Mouse (Mus musculus): ENCODE measurements around the gene Ggt1.
"Not testable (repeated sequence)": the region's sequence is repeated elsewhere in the genome, so short reads cannot be mapped to it uniquely, and the experiment has no call there.

The Ggt1 gene

DNA sequence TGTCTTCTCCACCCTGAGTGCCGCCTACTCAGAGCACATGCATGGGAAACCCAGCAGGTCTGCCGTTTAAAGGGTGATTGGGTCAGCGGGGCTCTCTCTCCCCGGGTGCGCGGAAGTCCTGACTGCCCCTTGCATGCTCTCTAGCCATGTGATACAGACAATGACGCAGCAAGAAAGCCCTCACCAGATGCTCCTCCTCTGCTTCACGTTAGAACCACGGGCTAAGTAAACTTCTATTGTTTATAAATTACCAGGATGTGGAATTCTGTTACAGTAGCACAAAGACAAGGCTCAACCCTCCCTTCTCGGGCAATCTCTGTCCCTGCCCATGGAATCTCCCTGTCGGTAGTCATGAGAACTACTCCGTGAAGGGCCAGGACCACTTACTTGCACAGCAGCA lies 10.2 kb upstream of the Ggt1 start:
- no peak for DNase-seq

DNA sequence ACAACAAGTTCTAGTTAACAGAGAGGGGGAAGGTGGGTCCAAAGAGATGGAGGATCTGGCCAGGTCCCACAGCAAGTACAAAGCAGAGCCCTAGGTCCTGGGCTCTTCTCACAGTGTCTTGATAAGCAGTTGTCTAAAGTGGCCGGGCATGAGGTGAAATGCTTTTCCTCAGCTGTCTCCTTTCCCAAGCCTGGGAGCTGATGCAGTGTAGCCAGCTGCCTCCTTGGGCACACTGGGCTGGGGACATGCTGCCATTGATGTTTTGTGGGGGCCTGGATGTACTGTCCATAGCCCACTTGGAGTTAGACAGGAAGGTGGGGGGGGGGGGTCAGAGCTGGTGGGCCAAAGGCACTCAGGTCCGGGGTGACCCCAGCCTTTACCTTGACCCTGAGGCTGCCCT lies 9.3 kb upstream of the Ggt1 start:
- DNase-seq: no peak

DNA sequence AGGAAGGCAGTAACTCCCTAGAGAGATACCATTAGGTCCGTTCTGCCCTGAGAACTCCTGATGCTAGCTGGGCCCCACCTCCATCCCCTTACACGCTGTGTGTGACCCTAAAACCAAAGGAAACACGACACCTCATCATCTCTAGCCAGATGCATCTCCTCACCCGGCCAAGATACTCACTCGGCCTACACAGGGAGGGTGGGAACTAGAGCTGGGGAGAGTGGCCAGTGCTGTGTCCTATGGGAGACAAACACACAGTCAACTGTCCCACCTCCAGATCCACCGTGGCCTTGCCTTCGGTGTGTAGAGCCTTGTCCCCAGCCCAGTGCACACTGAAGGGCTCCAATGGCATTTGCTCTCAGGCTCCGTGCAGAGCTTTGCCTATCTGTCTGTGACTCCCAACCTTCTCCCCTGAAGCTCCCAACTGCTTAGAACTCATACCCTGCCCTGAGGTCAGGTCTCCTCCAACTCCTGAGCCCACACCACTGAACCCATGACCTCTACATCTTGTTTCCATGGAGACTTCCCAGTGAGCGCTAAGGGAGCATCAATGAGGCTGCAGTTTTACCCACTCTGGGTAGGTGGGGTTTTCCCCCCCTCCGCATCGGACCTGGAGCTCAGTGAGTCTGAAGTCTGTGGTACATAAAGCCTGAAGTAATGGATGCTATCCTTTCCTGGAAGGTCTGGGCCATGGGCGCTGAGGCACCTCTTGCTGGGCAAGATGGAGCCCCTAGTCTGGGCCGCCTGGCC lies 8.5 kb upstream of the Ggt1 start:
- DNase-seq: no peak

DNA sequence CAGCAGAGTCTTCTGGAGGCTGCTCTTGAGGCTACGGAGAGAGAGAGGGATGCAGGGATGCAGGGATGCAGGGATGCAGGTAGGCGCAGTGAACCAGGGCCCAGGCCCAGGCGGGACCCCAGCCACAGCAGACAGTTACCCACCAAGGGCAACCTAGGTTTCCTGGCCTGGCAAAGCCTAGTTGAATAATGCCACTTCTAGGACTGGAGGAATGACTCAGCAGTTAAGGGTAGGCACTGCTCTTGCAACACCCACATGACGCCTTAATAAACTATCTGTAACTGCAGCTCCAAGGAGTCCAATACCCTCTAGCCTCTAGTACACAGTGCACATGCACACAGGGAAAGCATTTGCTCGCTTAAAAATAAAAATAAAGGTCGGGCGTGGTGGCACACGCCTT lies 7.3 kb upstream of the Ggt1 start:
- no peak for DNase-seq

DNA sequence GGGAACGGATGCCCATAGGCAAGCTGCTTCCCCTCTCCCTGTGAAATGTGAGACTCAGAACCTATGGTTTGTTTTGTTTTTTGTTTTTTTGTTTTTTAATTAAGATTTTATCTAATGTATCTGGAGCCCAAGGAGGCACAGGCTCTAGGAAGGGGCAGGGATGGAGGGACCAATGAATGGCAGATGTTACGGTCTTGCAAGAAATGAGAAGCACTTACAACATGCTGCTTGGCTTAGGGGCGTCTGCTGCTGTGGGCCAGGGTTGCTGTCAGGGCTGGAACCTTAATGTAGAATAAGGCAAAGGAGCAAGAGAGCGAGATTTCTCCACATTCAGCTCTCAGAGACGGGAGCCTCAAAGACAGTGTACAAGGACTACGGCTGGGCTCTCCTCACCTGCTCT lies 5.8 kb upstream of the Ggt1 start:
- DNase-seq: no peak

DNA sequence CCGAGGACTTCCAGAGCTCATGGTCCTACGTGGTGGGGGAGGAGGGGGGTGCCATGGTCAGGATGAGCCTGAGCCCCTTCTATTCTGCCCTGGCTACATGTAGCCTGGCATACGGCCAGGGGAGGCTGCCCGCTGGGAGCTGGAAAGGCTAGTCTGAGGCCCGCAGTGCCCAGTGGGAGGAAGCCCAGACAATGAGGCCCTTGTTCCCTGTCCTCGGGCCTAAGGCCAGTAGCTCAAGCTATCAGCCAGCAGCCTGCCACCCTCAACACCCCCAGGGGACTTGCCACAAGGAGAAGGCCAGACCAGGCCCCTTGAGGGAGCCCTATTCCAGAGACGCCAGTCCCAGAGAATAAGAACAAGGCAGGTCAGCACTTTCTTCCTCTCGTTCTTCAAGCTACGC lies 5.4 kb upstream of the Ggt1 start:
- DNase-seq: no peak

DNA sequence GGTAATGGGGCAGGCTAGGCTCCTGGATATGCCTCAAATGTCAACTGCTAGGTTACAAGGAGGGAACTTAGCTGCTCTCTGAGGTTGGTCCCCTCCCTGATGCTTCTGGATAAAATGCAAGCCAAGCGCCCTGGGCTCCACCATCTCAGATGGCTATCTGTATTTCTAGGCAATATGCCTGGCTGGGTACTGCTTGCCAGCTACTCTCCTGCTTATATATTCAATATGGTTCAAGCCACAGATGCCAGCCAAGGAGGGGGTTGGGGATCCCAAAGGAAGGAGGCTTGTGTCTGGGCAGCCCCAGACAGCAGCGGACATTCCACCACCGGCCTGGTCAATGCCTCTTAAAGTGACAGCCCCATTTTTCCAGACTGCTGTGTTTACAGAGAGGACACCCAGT lies 2.9 kb upstream of the Ggt1 start:
- DNase-seq: no peak

DNA sequence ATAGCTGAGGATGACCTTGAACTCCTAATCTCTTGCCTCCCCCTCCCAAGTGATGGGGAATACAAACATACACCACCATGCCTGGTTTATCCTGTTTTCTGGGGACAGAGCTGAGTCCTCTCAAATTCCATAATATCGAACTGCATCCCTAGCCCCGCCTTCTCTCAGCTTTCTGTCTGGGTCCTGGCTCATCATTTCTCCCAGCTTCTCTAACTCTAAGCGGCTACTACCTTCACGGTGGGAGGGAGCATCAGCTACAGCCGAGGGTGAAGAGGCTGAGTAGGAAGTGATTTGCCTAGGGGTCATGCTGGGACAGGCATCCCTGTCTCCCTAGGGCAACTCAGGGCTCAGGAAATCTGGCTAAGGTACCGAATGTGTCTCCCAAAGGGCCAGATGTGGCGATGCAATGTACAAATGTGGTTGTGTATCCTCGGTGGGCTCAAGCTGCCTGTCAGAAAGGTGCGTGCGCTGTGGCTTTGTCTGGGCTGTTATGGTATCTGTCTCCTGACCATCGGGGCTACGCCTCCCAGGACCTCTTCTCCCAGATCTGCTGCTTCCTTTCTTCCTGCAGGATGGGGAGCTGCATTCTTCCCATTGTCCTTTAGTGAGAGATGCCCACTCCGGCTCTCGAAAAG lies 2.2 kb upstream of the Ggt1 start:
- DNase-seq: no peak

DNA sequence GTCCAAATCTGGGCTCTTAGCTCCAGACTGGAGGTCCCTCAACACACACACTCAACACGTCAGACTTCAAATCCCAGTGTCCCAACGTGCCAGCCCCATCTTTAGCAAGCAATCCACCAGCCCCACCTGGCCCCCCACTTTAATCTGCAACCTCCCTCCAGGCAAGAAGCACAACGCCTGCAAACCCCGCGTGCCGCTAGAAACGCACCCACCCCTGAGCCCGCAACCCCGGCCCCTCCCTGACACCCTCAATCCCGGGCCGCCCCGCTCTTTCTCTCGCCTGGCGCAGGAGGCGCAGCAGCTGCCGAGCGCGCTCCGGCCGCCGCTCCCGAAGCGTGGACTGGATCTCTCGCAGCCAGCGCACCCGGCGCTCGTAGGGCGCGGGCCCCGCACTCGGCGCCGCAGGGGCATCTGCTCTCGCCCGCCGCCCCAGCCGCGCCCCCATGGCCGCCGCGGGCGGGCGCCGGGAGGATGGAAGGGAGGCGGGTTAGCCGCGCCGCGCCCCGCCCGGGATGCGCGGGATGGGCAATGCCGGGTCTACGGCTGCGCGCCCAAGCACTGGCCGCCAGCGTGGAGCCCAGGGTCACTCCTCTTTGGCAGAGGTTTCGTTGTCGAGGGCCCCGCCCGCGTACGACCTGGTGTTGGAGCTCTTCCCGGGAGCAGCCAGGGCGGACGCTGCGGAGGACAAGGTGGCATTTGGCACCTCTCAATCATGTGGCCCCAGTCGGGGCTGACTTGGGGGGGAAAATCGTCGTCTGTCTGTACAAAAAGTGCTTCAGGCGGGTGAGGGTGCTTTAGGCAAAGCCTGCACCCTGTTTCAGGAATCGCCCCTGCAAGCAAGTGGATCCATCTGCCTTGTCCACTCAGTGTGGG lies 1.5 kb upstream of the Ggt1 start, which contains the start of gene Lrrc75b:
Lrrc75b (minus strand) TSS at position 655 of the 873 bp plus-strand sequence.
- DNase-seq: peak; percentile 73

DNA sequence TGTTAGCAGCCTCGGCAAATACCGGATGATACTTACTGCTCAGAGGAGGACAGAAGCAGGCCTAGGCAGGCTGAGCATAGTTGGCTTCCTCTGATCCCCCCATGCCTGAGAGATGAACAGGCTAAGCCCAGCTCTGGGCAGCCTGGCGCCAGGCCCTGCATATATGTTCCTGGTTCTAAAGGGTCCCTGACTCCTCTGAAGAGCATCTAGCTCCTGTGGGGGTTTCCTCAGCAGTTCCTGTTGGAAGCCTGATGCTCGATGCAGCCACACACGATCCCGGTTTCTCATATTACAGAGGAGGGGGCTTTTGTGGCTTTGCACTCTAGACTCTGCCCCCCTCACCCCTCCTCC lies 880 bp upstream of the Ggt1 start:
- DNase-seq: no peak

DNA sequence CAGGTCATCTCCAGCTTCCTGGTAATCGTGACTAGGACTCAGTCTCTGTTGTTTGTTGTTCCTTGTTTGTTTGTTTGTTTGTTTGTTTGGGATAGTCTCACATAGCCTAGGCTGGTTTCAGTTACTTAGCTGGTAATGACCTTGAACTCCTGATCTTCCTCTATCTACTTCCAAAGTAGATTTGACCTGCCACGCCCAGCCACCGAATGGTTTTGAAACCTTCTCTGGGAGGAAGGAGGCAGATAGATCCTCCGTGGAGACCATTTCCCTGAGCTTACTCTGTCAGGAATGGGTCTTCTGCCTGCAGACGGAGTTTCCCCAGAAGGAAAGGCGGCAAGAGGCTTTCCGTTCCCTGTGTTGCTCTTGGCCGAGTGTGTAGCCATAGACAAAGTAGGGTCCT lies 1.2 kb downstream of the Ggt1 start:
- no peak for DNase-seq

DNA sequence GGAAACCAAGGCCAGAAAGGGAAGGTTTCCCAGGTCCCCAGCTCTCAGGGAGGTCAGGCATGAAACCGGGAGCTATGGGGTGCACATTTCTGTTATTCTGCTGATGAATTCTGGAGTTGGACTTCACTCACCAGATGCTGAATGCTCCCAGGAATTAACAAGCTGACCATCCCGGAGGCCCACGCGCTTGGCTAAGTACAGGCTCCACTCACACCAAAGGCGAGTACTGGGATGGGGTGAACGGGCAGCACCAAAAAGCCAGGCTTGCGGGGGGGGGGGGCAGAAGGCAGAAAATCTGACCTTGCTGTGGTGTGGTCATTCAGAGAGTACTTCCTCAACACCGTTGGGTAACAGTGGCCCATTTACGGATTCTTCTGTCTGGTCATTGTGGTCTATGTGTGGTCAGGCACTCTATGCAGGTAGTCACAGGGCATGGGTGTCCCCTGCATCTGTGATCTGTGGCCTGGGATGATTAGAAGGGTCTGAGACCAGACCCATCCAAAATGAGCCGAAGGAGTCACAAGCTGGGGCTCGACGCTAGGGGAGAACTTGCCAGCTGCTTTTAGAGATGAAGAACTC lies 3.4 kb downstream of the Ggt1 start:
- no peak for DNase-seq

DNA sequence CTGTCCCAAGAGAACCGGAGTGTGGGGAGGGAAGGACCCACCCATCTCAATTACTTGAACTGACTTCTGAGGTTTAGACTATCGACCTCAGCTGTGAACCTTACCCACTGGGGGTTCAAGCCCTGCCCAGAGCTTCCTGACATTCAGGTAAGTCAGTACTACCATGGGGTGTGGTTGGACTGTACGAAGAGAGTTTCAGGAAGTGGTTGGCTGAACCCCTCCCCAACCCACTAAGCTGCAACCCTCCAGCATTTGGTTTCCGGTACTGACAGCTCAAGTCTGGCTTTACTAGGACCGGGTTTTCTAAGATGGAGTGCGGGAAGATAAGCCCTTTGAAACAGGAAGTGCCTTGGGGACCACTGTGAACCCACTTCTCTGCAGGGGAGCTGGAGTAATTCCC lies 4.0 kb downstream of the Ggt1 start:
- DNase-seq: no peak

DNA sequence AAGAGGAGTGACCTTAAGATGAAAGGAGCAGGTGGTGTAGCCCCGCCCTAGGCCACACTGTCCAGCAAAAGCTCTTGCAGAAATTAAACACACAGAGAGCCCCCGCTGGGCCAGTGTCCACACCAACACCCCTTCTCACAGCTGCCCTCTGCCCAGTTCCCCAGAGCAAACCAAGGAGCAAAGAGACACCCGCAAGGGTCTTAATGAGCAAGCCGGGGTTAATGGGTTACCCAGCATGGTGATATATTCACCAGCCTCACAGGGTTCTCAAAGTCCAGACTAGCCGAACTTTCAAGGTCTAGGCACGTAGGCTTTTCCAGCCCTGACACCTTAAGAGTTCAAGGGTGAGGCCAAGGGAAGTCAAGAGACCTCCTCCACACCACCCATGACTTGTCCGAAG lies 4.5 kb downstream of the Ggt1 start:
- no peak for DNase-seq

DNA sequence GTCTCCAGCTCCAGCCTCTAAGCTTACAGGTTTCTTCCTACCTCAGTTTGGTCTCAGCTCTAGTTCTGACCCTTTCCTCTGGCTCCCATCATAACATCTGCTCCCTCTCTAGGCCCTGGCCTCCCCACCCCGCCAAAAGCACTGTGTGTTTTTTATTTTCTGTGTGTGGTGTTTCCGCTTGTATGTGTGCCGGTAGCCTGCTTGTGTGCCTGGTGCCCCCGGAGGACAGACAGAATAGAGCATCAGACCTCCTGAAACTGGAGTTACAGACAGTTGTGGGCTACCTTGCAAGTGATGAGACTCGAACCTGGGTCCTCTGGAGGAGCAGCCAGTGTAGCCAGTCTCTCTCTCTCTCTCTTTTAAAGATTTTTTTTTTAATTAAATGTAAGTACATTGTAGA lies 4.9 kb downstream of the Ggt1 start:
- no peak for DNase-seq

DNA sequence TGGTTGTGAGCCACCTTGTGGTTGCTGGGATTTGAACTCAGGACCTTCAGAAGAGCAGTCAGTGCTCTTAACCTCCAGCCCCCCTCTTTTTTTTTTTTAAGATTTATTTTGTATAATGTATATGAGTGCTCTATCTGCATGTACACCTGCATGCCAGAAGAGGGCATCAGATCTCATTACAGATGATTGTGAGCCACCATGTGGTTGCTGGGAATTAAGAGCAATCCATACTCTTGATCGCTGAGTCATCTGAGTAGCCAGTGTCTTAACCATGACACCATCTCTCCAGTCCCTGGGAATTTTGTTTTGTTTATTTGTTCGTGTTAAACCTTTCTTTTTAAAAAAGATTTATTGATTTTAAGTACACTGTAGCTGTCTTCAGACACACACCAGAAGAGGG lies 5.4 kb downstream of the Ggt1 start:
- DNase-seq: not testable (repeated sequence)

DNA sequence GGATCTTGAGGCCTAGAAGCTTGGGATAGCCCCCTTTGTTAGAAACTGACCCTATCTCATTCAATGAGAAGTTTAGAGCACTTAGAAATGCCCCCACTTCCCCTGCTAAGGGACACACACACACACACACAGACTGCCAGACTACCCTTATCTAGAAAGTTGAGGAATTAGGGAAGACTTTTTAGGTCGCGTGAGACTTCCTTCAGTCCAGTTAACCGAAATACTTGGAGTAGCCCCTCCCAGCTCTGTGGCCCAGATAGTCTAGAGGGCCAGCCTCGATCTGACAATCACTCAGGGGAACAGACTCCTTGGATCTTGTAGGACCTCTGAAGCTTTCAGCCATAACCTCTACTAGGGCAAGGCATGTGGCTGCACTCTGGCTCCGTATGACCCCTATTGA lies 6.6 kb downstream of the Ggt1 start:
- DNase-seq: no peak

DNA sequence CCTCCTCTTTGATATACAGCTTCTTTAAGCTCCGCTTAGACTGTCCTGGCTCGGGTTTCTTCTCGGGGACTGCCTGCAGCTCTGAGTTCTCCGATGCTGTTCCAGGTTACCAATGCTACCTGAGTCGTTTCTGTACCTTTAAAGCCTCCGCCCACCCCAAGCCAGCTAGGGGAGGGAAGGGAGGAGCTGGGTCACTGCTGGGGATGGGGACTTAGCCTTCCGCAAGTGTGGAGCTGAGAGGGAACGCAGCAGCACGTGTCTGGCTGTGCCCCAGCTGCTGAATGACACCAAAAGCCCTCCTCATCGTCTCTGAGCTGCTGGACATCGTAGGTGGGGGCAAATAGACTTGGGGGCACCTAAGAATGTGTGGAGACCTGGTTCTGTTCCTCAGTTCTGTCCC lies 7.0 kb downstream of the Ggt1 start:
- no peak for DNase-seq

DNA sequence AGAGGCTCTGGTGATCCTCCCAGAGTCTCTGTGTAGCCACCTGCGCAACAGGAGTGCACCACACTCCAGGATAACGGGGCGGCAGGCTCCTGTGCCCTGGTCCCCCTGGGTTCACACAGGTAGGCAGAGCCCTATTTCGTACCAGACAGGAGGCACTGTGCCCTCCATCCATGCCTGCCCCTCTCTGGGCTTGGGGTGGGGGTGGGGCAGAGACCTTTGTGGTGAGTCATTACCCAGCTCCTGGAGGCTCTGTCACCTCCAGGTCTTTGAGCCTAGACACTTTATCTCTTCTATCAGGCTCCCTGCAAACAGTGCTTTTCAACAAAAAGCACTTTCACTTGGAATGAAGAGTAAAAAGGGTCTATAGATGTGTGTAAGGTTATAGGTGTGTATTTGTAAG lies 7.4 kb downstream of the Ggt1 start:
- no peak for DNase-seq

DNA sequence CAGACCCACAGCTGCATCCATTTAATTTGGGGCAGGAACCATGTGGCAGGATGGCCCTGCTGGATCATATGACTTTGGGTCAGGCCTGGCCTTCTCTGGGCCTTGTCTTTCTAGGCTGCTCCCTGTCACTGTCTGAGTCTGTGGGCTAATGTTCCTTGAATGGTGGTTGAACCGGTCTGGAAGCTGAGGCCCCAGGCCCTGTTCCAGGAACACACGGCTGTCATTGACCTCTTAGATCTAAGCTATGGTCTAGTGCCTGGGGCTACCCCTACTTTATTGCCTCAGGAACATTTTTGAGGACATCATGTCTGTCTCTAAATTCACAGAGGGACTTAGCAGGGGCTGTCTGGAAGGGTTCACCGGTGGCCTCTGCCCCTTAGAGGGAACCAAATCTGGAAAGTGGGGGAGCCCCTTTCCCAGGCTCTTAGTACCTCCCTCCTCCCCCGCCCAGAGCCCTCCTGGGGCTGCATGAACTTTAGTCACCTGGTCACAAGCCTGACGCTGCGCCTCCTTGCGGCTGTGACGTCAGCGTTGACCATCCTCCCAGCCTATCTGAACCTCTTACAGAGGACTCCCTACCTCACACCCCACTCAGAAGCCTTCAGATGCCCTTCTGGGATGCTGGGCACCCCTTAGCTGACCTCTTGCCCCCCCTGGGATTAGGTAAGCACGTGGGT lies 9.7 kb downstream of the Ggt1 start:
- DNase-seq: no peak

DNA sequence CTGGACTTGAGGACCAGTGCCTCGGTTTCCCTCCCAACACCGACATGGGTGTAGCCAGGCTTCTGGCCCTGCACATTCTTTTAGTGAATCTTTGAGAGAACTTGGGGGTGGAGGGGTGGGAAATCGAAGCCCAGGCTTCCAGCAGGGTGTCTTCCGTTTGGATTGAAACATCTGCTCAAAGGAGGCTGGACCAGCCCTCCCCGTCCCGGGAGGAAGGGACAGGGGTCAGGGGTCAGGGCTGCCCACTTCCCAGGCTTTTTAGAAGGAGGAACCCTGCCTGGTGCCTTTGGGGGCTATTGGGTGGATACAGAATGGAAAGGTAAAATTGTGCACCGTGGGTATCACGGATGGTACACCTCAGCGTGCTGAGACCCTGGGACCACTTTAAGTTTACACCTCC lies 10.5 kb downstream of the Ggt1 start:
- DNase-seq: no peak

DNA sequence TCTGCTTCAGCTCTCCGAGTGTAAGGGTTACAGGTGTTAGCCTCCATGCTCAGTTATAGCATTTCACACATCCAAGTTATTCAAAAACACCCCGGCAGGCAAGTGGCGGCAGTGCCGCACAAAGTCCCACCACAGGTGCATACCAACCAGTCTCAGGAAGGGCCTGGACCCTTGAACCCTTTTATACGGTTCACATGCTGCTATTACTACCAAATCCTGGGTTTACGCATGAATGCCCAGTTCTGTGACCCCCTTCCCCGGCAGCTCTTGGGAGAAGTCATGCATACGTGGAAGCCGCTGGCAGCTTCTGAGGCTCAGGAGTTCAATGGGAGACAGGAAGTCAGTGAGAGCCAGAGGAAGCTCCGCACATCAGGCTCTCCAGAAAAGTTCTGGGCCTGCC lies 11.8 kb downstream of the Ggt1 start:
- DNase-seq: no peak

DNA sequence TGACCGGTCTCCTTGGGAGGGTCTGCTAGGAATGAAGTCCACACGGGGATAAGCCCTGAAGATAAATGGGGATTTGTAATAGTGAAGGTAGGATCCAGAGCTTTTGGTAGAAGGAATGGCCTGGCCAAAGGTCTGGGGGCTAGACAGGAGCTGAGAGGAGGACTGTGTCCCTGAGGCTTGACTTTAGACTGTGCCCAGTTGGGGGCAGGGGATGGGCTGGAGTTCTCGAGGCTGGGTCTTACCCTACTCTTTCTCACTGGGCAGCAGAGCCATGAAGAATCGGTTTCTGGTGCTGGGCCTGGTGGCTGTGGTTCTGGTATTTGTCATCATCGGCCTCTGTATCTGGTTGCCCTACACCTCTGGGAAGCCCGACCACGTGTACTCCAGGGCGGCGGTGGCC lies 12.6 kb downstream of the Ggt1 start:
- no peak for DNase-seq

All from embryo, embryonic 11 days (tissue).